Mouse (Mus musculus) retina, postnatal 7 days (tissue): ENCODE data around the gene Vezf1.

ENCODE experiments used
- DNase-seq: peaks from one replicate; pipeline ENCODE4 v3.0.0-alpha.2; 2012; ENCODE audit warnings: low read depth, low spot score

Vezf1 gene

DNA sequence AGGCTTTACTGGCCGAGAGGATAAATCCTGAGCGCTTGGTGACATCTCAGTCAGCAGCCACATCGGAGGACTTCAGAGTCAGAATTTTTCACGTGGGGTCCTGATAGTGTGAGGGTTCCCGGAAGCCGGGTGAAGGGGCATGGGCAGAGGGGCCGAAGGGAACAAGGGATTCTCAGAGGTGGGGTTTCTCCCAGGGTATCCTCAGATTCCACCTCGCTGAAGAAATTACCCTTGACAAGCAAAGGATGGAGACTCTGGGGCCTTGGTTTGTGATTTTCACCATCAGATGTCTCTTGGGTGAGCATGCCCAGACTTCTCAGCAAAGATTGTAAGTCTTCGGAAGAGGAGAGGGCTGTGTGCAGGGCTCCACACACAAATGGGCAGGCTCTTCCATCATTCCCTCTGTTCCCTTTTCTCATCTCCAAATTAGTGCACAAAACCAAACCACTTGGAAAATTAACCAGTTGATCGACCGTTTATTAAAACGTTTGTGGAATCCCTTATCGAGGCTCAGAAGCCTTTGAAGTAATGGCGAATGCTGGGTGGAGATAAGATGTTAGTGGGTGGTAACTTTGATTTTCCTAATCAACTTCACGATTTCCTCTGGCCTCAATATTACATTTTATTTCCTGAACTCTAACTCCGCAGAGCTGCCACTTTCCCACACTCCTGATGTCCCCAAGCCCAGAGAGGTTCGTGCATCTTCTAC, 30.1 kb downstream of the Vezf1 start, which contains the start of gene Cuedc1:
Gene Cuedc1, plus strand, starts transcription at position 38 of the 709 bp plus-strand sequence.
- no peak for DNase-seq

DNA sequence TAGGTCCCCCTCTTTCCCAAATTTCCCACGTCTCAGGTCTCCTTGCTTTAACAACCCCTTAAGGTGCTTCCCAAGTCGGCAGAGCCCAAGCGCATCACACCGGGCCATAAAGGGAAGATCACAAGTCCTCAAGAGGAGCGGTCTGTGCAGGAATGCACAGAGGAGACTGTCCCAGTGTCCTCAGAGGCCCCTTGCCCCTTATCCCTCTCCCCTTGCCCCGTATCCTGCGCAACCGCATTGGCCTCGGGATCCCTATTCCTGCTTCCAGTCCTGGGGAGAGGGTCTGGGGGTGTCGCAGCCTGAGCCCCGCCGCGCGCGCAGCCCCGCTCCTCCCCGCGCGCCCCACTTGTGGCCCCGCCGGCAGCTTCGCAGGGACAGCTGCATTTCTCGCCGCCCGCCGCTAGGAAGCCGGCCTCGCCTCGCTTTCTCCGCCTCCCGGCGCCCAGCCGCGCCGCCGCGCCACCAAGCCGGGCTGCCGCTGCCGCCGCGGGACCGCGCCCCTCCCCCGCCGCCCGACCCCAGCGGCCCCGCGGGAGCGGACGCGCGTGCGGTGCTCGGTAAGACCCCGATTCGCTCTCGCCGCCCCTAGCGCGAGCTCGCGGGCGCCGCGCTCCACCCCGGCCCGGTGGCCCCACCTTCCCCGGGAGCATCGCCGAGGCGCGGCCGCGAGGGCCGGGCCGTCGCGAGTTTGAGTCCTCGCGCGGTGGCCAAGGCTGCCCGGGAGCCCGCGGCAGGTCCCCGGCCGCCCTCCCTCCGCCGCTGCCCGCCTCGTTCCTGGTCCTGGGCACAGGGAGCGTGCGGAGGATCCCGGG, 30.9 kb downstream of the Vezf1 start:
- peak; percentile 57 for DNase-seq

GRCm38 (mm10) chr11:88099599-88100023, 31.5 kb downstream of the Vezf1 start:
- DNase-seq = no peak

DNA sequence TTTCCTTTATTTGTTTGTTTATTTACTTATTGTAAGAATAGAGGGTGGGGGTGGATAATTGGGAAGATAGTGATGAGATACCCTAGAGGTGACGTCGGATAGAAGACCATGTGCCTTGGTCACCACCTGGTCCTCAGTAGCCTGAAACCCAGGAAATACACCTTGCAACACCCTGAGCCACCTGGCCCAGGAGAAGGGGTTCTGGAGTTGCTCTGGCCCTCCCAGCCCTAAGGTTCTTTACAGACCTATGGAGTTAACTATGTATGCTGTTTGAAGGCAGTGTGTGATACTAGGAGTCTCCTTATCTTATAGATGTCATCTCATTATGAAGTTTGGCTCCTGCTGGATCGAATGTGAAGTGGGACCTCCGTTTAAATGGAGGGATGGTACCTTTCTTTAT, 32.1 kb downstream of the Vezf1 start:
- no peak for DNase-seq

DNA sequence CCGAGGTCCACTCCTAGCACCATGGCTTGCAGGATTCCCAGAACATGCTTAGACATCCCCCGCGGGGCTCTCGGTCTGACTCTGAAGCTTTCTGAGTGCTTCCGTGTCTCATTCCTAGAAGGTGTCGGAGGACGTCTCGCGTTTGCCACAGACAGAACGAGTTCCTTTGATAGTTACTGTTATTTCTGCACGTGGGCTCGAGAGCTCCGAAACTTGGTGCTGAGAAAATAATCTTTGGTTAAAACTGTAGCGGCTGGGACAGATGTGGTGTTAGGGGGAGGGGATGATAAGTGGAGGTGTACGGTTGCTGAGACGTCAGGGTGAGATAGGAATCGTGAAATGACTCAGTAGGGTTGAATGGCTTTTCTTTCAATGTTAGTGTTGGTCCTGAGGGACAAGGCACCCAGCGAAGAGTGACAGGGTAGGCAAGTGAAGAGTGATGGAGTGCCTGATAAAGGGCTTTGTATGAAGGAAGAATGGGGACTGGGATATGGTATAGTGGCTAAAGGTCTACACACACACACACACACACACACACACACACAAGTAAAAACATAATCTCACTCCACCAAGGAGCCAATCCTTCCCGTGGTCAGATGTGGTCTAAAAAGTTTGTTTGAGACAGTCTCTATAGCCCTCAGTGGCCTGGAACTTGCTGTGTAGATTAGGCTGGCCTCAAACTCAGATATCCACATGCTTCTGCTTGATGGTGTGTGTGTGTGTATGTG, 35.3 kb downstream of the Vezf1 start:
- DNase-seq = no peak

DNA sequence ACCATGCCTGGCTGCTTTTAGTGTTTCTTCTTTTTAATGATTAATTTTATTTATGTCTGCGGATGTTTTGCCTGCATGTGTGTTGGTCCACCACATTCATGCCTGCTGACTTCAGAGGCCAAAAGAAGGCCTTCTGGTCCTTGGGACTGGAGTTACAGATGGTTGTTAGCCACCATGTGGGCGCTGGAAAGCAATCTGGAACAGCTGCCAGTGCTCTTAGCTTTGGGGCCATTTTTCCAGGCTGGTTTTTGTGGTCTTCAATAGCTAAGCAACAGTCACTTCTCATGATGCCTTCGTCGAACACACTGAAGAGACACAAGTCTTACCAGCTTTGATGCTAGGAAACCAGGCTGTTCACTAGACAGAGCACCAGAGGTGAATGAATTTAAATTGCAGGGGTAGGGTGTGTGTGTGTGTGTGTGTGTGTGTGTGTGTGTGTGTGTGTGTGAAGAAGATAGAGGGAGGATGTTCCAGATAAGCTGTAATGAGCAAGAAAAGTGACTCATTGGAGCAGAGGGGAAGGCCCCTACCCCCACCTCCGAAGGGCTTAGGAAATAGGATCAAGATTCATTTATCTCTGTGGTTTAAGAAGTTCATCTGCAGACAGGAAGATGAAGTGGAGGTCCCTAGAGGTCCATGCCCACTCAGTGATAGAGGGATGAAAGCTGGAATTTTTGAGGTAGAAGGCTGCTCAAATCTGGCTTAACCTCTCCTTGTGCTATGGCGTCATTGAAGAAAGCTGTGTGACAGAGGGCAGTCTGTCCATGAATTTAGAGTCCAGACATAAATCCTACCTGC, 37.6 kb downstream of the Vezf1 start:
- DNase-seq = no peak

- no peak for DNase-seq
These were observed 38.1 kb downstream of the Vezf1 start for GRCm38 (mm10) chr11:88106292-88106554.

DNA sequence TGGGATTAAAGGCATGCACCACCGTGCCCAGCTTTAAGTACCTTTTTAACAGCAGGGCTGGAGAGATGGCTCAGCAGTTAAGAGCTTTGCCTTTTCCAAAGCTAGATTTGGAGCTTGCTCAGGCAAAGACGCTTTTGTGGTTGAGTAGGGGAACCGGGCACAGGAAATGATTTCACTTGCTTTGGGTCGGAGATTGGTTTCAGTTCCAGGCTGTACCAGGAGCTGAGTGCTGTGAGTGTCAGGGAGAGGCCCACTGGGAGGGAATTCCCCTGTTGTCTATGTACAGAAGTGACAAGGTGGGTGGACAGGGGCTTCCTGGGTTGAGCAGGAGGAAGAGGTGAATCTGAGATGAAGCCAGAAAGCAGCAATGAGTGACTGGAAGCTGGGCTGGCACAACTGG, 39.3 kb downstream of the Vezf1 start:
- no peak for DNase-seq

DNA sequence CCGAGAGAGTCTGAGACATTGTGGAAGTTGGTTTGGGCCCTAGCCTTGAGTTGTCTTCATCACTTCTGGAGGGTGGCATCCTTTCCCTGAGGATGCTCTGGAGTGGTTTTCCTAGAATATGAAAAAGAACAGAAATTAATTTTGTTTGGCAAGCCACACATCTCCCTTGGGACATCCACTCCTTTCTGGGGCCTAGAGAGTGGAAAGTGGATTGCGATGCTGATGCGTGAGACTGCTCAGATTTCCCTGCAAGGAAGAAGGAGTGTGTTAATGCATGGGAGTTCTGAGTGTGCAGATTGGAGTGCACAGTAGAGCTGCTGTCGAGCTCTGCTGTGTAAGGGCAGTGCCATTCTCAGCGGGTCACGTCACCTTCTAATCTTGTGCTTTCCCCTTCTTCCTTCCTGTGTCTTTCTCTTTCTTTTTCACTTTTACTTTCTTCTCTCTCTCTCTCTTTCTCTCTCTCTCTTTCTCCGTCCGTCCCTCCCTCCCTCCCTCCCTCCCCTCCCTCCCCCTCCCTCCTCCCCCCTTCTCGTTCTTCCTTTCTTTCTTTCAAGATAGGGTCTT, 42.0 kb downstream of the Vezf1 start:
- no peak for DNase-seq

DNA sequence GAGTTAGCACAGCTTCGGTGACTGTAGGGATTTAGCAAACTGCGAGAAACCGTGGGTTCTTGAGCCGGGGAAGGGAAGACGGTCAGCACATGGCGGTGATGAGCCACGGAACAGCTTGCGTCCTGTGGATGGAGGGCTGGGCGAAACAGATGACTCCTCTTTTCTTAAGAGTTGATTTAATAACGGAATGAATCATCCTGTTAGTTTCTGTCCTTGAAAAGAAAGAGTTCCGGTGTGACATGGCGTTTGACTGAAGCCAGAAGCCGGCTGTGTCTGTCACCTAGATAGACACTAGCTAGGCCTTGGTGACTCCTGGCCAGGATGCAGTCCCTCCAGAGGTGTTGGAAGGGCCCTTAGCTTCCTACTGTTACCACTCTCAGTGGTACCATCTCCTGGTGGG, 44.0 kb downstream of the Vezf1 start:
- no peak for DNase-seq

- DNase-seq = no peak
These were observed 44.7 kb downstream of the Vezf1 start for GRCm38 (mm10) chr11:88112677-88113333.

GRCm38 (mm10) chr11:88113543-88114271, 45.6 kb downstream of the Vezf1 start:
- no peak for DNase-seq

GRCm38 (mm10) chr11:88114871-88115301, 46.8 kb downstream of the Vezf1 start:
- no peak for DNase-seq

GRCm38 (mm10) chr11:88116568-88116967, 48.5 kb downstream of the Vezf1 start:
- no peak for DNase-seq

- DNase-seq = no peak
These were observed 49.4 kb downstream of the Vezf1 start for GRCm38 (mm10) chr11:88117356-88118090.

DNA sequence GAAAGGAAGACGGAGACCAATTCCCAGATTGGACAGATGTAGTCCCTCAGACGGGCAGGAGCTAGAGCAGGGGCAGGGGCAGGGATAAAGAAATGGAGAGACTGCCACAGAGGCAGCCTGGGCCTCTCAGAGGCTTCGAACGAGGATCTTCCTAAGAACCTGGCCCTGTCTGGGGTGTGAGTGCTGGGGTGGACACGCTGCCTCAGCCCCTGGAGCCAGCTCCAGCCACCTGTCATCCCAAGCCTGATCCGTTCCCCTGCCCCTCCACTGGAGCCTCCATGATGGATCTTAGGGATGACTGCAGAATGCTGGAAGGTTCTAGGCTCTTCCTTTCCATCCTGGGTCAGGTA, 50.0 kb downstream of the Vezf1 start:
- DNase-seq = no peak

- DNase-seq = no peak
These were observed 51.0 kb downstream of the Vezf1 start for GRCm38 (mm10) chr11:88118817-88119642.

DNA sequence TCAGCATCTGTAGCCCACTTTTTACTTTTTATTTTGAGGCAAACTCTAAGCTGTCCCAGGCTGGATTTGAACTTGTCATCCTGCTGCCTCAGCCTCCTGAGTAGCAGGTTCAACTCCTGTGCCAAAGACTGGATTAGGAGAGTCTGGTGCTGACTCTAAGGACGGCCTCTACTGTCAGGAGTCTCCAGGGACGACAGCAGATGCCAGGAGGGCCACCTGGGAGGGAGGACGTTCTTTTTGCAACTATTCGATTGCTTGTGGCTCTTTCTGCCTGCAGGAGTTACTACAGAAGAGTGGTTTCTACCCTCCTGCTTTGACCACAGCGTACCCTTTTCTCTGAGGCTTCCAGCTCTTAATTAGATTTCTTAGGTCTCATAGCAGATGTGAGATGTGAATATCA, 54.5 kb downstream of the Vezf1 start:
- DNase-seq = no peak

DNA sequence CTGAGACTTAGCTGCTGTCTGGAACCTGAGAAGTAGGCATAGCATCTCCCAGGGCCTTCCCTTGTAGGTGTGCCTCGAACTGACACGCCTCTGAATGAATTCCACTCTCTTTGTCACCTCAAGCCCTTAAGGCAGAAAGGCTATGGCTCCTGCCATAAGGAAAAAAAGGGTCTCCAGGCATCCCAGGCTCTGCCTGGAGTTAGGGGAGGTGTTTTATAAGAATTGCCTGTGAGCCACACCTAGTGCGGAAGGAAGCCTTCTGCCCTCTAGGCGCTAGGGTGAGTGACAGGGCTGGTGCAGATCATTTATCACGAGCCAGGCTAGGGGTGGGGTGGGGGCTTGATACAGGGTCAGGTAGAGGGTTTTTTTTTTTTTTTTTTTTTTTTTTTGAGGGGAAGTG, 54.9 kb downstream of the Vezf1 start:
- DNase-seq = no peak
